Mouse (Mus musculus) forebrain, embryonic 16.5 days (tissue): ENCODE measurements at regions not wholly inside any gene's neighbourhood (a gene's known extent, or its start where the extent isn't known, plus 50 kb on each side); places are given as distances from the start of the nearest gene placed in this dataset.
"Not testable (repeated sequence)": the region's sequence is repeated elsewhere in the genome, so short reads cannot be mapped to it uniquely, and the experiment has no call there.

Experiments used
- ATAC-seq: fragments of 200-750 bp; cut with Nextera tagmentation; 2 replicates; pipeline ENCODE4 v1.8.0; 2017; ENCODE audit warnings: mild to moderate bottlenecking, moderate library complexity
- H3K27ac ChIP-seq: fragments of 300-500 bp; sonication (generic); 2 replicates; pipeline ENCODE4 v1.5.1; 2014; ENCODE audit warnings: low read length, control low read depth
- H3K27me3 ChIP-seq: fragments of 300-500 bp; sonication (generic); replicated peaks from 2 replicates; pipeline ENCODE4 v1.6.1; 2014; ENCODE audit warnings: low read length; ENCODE audit not compliant: control insufficient read depth, insufficient read depth
- H3K36me3 ChIP-seq: fragments of 300-500 bp; sonication (generic); 2 replicates; pipeline ENCODE4 v1.6.1; 2014; ENCODE audit not compliant: control insufficient read depth, insufficient read depth
- H3K4me1 ChIP-seq: fragments of 300-500 bp; sonication (generic); replicated peaks from 2 replicates; pipeline ENCODE4 v1.6.1; 2014; ENCODE audit warnings: low read length; ENCODE audit not compliant: control insufficient read depth, insufficient read depth
- H3K4me2 ChIP-seq: fragments of 300-500 bp; sonication (generic); 2 replicates; pipeline ENCODE4 v1.6.1; 2014; ENCODE audit warnings: mild to moderate bottlenecking, low read length, control low read depth
- H3K4me3 ChIP-seq: fragments of 300-500 bp; sonication (generic); replicated peaks from 2 replicates; pipeline ENCODE4 v1.5.1; 2014; ENCODE audit warnings: mild to moderate bottlenecking, low read length, control low read depth
- H3K9ac ChIP-seq: fragments of 300-500 bp; sonication (generic); replicated peaks from 2 replicates; pipeline ENCODE4 v1.6.1; 2014; ENCODE audit warnings: low read depth, low read length, control low read depth
- H3K9me3 ChIP-seq: fragments of 300-500 bp; sonication (generic); 2 replicates; pipeline ENCODE4 v1.6.1; 2016; ENCODE audit warnings: low read length; ENCODE audit not compliant: control insufficient read depth
- WGBS: fragments of 180-500 bp; shearing (Covaris S2); extraction: QIAGEN DNeasy Blood & Tissue Kit; methylation state at CpG from one replicate; pipeline ENCODE4 v1.1.7; 2014; 5-methylcytosine and 5-hydroxymethylcytosine counted together

- no peak overlapping the region for H3K9ac ChIP-seq
- no peak overlapping the region for H3K27ac ChIP-seq
- H3K27me3 ChIP-seq = no peaks in the 10 kb centered on the region
- peak; percentile 61; the same call in 1 of the 2 replicates for ATAC-seq
- no peak overlapping the region for H3K4me3 ChIP-seq
- H3K4me1 ChIP-seq = no peaks in the 10 kb centered on the region
- H3K4me2 ChIP-seq = no peak overlapping the region
- no peaks in the 10 kb centered on the region for H3K9me3 ChIP-seq
- H3K36me3 ChIP-seq = no peaks in the 10 kb centered on the region
- 53% methylated on average over 1 of the region's 1 CpGs for WGBS
Measured at GRCm38 (mm10) chr6:109948928-109949327, 696.5 kb upstream of the Grm7 start.

DNA sequence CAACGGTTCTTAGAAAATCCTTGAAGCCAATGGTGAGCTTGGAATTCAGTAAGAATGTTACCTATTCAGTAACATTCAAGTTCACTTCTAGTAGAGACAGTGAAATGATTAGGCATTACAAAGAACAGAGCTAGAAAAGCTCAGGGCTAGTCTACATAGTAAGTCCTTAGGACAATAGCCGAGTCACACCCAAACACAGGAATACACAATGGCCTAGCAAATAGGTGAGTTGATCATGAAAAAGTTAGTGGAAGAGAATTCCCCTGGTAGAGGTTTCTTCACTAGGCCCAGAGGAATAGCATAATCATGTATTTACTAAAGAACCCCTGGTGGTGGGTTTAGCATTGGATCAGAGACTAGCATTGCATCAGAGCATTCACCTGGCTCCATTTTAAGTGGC is 687.5 kb upstream of the Grm7 start:
- not testable (repeated sequence) for H3K36me3 ChIP-seq, ATAC-seq, H3K4me3 ChIP-seq, H3K4me1 ChIP-seq, H3K4me2 ChIP-seq, H3K9ac ChIP-seq, H3K27me3 ChIP-seq, H3K27ac ChIP-seq, H3K9me3 ChIP-seq
- 88% methylated on average over 2 of the region's 2 CpGs for WGBS
